ENCODE assay signal across 7 mouse cellular contexts in the genomic region with DNA sequence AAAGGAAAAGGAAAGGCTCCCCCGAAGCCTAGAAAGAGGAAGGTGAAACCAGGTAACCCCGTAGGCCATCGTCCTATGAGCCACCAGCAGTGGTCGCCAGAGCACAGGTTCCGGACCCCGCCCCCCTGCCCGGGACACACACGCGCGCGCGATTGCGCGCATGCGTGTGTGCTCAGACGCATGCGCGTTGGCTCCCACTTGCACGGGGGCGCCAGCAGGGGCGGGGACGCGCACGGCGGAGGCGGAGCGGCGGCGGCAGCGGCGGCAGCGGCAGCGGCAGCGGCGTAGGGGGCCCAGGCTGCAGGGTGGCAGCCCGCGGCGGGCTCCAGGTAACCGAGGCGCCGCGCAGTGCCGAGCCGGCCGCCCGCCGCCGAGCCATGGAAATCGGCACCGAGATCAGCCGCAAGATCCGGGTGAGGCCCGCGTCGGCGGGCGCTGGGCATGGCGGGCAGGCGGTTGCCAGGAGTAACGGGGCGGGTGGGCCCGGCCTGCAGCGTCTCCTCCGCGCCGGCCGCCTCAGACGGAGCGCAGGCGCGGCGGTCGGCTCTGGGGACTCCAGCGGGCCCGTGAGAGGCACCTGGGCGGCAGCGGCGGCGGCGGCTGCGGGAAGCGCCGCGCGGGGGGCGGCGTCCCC. TPM values are rescaled to one million over a fixed set of nuclear protein-coding genes. Genes with fewer than 3 reads are reported as not detected.
DNase-seq lines count a peak whose midpoint lies in the region; ATAC-seq lines count a peak whose summit lies in the region.

A gene (plus strand): TSS at position 219 of the 634 bp plus-strand sequence.

- peak; percentile 94 for ATAC-seq in intestine, embryonic 16.5 days
- peak; percentile 95 for ATAC-seq in midbrain, embryonic 11.5 days (ENCODE audit: low FRiP score)

- intact Hi-C loops in left cerebral cortex, postnatal 36 days (cut with DNase I), result loop anchor here (5.0 kb wide), 1 partner anchor 70 kb away; no protein-coding TSS in a partner anchor

- DNase-seq in adrenal gland, adult 2 months, result peak; percentile 94
- peak; percentile 95 for DNase-seq in embryo, embryonic 11.5 days (ENCODE audit: low read depth, low spot score)
- peak; percentile 89 to 93 for DNase-seq in gastrocnemius, postnatal 4 days (ENCODE audit: low spot score in 2 of 2)
- DNase-seq in left cerebral cortex, postnatal 36 days (ENCODE audit: low spot score in 2 of 2), result peak; percentile 88 to 91
- DNase-seq in midbrain, embryonic 11.5 days (ENCODE audit: low spot score, missing footprints), result peak; percentile 100
- DNase-seq in skeletal muscle tissue, adult 2 months (ENCODE audit: low read depth, low spot score), result peak; percentile 96

- peak within 1 kb of the TSS; percentile 68 for H3K4me3 ChIP-seq in intestine, embryonic 16.5 days (ENCODE audit: low read length)
- H3K4me3 ChIP-seq in midbrain, embryonic 11.5 days (ENCODE audit: low read depth, low read length), result peak within 1 kb of the TSS; percentile 91

- peaks cover 17% of the 10 kb centered on the region for H3K4me1 ChIP-seq in intestine, embryonic 16.5 days (ENCODE audit: control insufficient read depth, insufficient read depth, low read length)
- peaks cover 12% of the 10 kb centered on the region for H3K4me1 ChIP-seq in midbrain, embryonic 11.5 days (ENCODE audit: control insufficient read depth, insufficient read depth, low read length)

- H3K36me3 ChIP-seq in intestine, embryonic 16.5 days (ENCODE audit: control insufficient read depth, insufficient read depth, low read length), result no peaks in the 10 kb centered on the region
- H3K36me3 ChIP-seq in midbrain, embryonic 11.5 days (ENCODE audit: control insufficient read depth, insufficient read depth, low read length), result no peaks in the 10 kb centered on the region

- H3K27me3 ChIP-seq in intestine, embryonic 16.5 days (replicated peaks; ENCODE audit: control insufficient read depth, insufficient read depth, low read length), result no peaks in the 10 kb centered on the region
- H3K27me3 ChIP-seq in midbrain, embryonic 11.5 days (ENCODE audit: control insufficient read depth, insufficient read depth, low read length), result no peaks in the 10 kb centered on the region

- H3K27ac ChIP-seq in intestine, embryonic 16.5 days (ENCODE audit: low read length), result peak within 1 kb of the TSS; percentile 88
- peak within 1 kb of the TSS; percentile 82 for H3K27ac ChIP-seq in midbrain, embryonic 11.5 days (ENCODE audit: low read depth, low read length)

- no peaks in the 10 kb centered on the region for H3K9me3 ChIP-seq in intestine, embryonic 16.5 days (ENCODE audit: control insufficient read depth, low read length)
- H3K9me3 ChIP-seq in midbrain, embryonic 11.5 days (ENCODE audit: control insufficient read depth, low read length), result no peaks in the 10 kb centered on the region

- H3K4me2 ChIP-seq in intestine, embryonic 16.5 days (ENCODE audit: low read depth, low read length), result peak within 1 kb of the TSS; percentile 71
- peak within 1 kb of the TSS; percentile 69 for H3K4me2 ChIP-seq in midbrain, embryonic 11.5 days

- H3K9ac ChIP-seq in intestine, embryonic 16.5 days (ENCODE audit: low read depth, low read length), result peak within 1 kb of the TSS; percentile 84
- H3K9ac ChIP-seq in midbrain, embryonic 11.5 days (ENCODE audit: low read length), result peak within 1 kb of the TSS; percentile 92

- under 1% methylated on average over 78 of the region's 87 CpGs for WGBS in intestine, embryonic 16.5 days
- under 1% methylated on average over 68 of the region's 87 CpGs for WGBS in midbrain, embryonic 11.5 days

RNA-seq across cellular contexts. Expression of the gene that starts here (rescaled TPM):
- 100 to 1,000 TPM in 1 of 2 experiments, 10 to 100 TPM in 1; 80.8 to 107 TPM for total RNA-seq in adrenal gland, adult 2 months (2021)
- polyA plus RNA-seq in adrenal gland, adult 2 months (2012; rRNA removed), result 15.1 and 17.2 TPM in 2 replicates
- total RNA-seq in gastrocnemius, postnatal 4 days (2021), result 10 to 100 TPM; 67.9 to 75.1 TPM
- 65.6 and 70.2 TPM in 2 replicates for polyA plus RNA-seq in intestine, embryonic 16.5 days (2015; fragmentation: Nextera tagmentation; extraction: Ambion mirVana)
- total RNA-seq in left cerebral cortex, postnatal 36 days (2021), result 100 to 1,000 TPM in 1 of 2 experiments, 10 to 100 TPM in 1; 89.0 to 100 TPM
- 180 and 194 TPM in 2 replicates for polyA plus RNA-seq in midbrain, embryonic 11.5 days (2014; fragmentation: Nextera tagmentation; extraction: Ambion mirVana)

Comparison
In these comparisons a context has a peak if more than half of its experiments do, and no peak if none do; other contexts are left out.
1. Peak in every context shown above with its lines: DNase-seq, ATAC-seq, H3K4me3 ChIP-seq and H3K27ac ChIP-seq.